Comparison of ENCODE assay signal across 9 mouse cellular contexts in the genomic region with DNA sequence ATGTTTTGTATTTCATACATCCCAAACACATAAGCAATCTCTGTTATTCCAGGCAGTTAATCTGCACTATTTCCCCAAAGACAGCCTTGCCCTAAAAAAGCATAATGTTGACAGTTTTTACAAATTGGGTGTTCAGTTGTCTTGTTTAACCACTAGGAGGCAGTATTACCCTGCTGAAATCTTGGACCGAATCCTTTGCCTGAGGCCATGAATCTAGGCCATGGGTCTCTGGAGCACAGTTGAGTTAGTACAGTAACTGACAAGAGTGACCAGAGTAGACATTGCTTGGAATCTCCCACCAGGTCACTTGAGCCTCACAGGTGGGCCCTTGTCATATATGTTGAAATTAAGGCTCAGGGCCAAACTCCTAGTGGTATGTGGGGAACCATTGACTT. TPM values are rescaled to one million over a fixed set of nuclear protein-coding genes. Genes with fewer than 3 reads are reported as not detected.
A peak's percentile ranks its signal among the peaks of the same experiment; 100 is the strongest.
DNase-seq lines count a peak whose midpoint lies in the region; ATAC-seq and TF ChIP-seq lines count a peak whose summit lies in the region.
"Had no signal": no experiment of that assay in that cellular context is flagged by ENCODE, and none has a peak within 500 bp of the region (broad histone marks: within the 10 kb centered on the region; RNA-seq: fewer than 3 reads in every experiment).

No protein-coding gene starts in this region.

- no peaks in the 10 kb centered on the region for H3K27me3 ChIP-seq in hindbrain, embryonic 12.5 days
- no peaks in the 10 kb centered on the region for H3K27me3 ChIP-seq in hindbrain, embryonic 10.5 days (ENCODE audit: insufficient read depth, poor library complexity, severe bottlenecking)
- no peaks in the 10 kb centered on the region for H3K27me3 ChIP-seq in liver, postnatal 0 days (ENCODE audit: insufficient read depth, low read length)

- DNase-seq in hindbrain, embryonic 10.5 days (ENCODE audit: low spot score): no peak
- DNase-seq in CD4-positive helper T cell, adult 2 months (ENCODE audit: low read depth, low spot score): peak; percentile 72
- peak; percentile 83 for DNase-seq in R1 (ENCODE audit: low read depth, low spot score)
- peak; percentile 36 for DNase-seq in liver, postnatal 0 days
- DNase-seq in frontal cortex, postnatal 36 days (ENCODE audit: low spot score in 2 of 2): no peak
- no peak for DNase-seq in gastrocnemius, postnatal 36 days
- DNase-seq in layer of hippocampus, adult 9-11 months: no peak
- DNase-seq: cerebellum, postnatal 25 days had no signal

- 0 out of 2 replicates have a peak, but pooled peaks have one; percentile 12 for ATAC-seq in hindbrain, embryonic 12.5 days (ENCODE audit: low FRiP score)
- ATAC-seq in liver, postnatal 0 days: peak; percentile 42

- no peak overlapping the region for H3K4me3 ChIP-seq in hindbrain, embryonic 12.5 days
- H3K4me3 ChIP-seq in hindbrain, embryonic 10.5 days: no peak overlapping the region
- H3K4me3 ChIP-seq in liver, postnatal 0 days (ENCODE audit: low read depth, low read length): no peak overlapping the region

- peaks cover 3% of the 10 kb centered on the region; the same call in 1 of the 2 replicates for H3K4me1 ChIP-seq in hindbrain, embryonic 12.5 days
- 0 out of 2 replicates have a peak, but pooled peaks cover 6% of the 10 kb centered on the region for H3K4me1 ChIP-seq in hindbrain, embryonic 10.5 days (replicated peaks)
- H3K4me1 ChIP-seq in liver, postnatal 0 days (ENCODE audit: insufficient read depth): peaks cover 17% of the 10 kb centered on the region

- no peaks in the 10 kb centered on the region for H3K9me3 ChIP-seq in hindbrain, embryonic 12.5 days (replicated peaks)
- no peaks in the 10 kb centered on the region for H3K9me3 ChIP-seq in hindbrain, embryonic 10.5 days
- H3K9me3 ChIP-seq in liver, postnatal 0 days (ENCODE audit: low read length): no peaks in the 10 kb centered on the region

- intact Hi-C loops in gastrocnemius, postnatal 36 days (cut with DNase I): loop anchor here (5.0 kb wide), 1 partner anchor 202 kb away; no protein-coding TSS in a partner anchor

- no peak for TF ChIP-seq EP300 in liver, postnatal 0 days (IDR thresholded peaks at IDR 0.05; ENCODE audit: low read depth)

- TF ChIP-seq CTCF in liver, postnatal 0 days (IDR thresholded peaks at IDR 0.05; ENCODE audit: low read depth): peak; percentile 87

- no peak overlapping the region for H3K4me2 ChIP-seq in hindbrain, embryonic 12.5 days (replicated peaks)
- H3K4me2 ChIP-seq in liver, postnatal 0 days (ENCODE audit: low read depth, low read length): no peak overlapping the region

- H3K36me3 ChIP-seq in hindbrain, embryonic 12.5 days: peaks cover 63% of the 10 kb centered on the region
- H3K36me3 ChIP-seq in hindbrain, embryonic 10.5 days: peaks cover 79% of the 10 kb centered on the region
- H3K36me3 ChIP-seq in liver, postnatal 0 days (replicated peaks; ENCODE audit: insufficient read depth, low read length): peaks cover 64% of the 10 kb centered on the region

- 83% methylated on average over 1 of the region's 1 CpGs for WGBS in hindbrain, embryonic 12.5 days
- 80% methylated on average over 1 of the region's 1 CpGs for WGBS in hindbrain, embryonic 10.5 days
- 73% methylated on average over 1 of the region's 1 CpGs for WGBS in liver, postnatal 0 days (ENCODE audit: insufficient replicate concordance)

- H3K9ac ChIP-seq in hindbrain, embryonic 12.5 days: no peak overlapping the region
- H3K9ac ChIP-seq in liver, postnatal 0 days (replicated peaks): no peak overlapping the region

- H3K27ac ChIP-seq in hindbrain, embryonic 12.5 days: no peak overlapping the region
- no peak overlapping the region for H3K27ac ChIP-seq in hindbrain, embryonic 10.5 days
- peak overlapping the region; percentile 66 for H3K27ac ChIP-seq in liver, postnatal 0 days (ENCODE audit: low read depth)

RNA-seq across cellular contexts. Expression of gene Srsf3, which starts 12.5 kb away (rescaled TPM):
- 662 and 667 TPM in 2 replicates for polyA plus RNA-seq in hindbrain, embryonic 12.5 days (2016; fragmentation: Nextera tagmentation; extraction: Ambion mirVana)
- polyA plus RNA-seq in hindbrain, embryonic 10.5 days (2016; fragmentation: Nextera tagmentation; extraction: Ambion mirVana): 723 and 795 TPM in 2 replicates
- 163 and 166 TPM in 2 replicates for polyA plus RNA-seq in liver, postnatal 0 days (2015; fragmentation: Nextera tagmentation; extraction: Ambion mirVana)
- total RNA-seq in gastrocnemius, postnatal 36 days (2021): 10 to 100 TPM; 32.6 to 42.1 TPM

RNA-seq across cellular contexts. Expression of gene Stk38, which starts 37.1 kb away (rescaled TPM):
- polyA plus RNA-seq in hindbrain, embryonic 12.5 days (2016; fragmentation: Nextera tagmentation; extraction: Ambion mirVana): 150 and 152 TPM in 2 replicates
- polyA plus RNA-seq in hindbrain, embryonic 10.5 days (2016; fragmentation: Nextera tagmentation; extraction: Ambion mirVana): 131 and 133 TPM in 2 replicates
- polyA plus RNA-seq in liver, postnatal 0 days (2015; fragmentation: Nextera tagmentation; extraction: Ambion mirVana): 32.6 and 34.5 TPM in 2 replicates
- 10 to 100 TPM; 23.0 to 26.1 TPM for total RNA-seq in gastrocnemius, postnatal 36 days (2021)

RNA-seq across cellular contexts. Expression of gene Cdkn1a, which starts 45.9 kb away (rescaled TPM):
- polyA plus RNA-seq in hindbrain, embryonic 12.5 days (2016; fragmentation: Nextera tagmentation; extraction: Ambion mirVana): 39.0 and 43.6 TPM in 2 replicates
- polyA plus RNA-seq in hindbrain, embryonic 10.5 days (2016; fragmentation: Nextera tagmentation; extraction: Ambion mirVana): 29.9 and 36.0 TPM in 2 replicates
- polyA plus RNA-seq in liver, postnatal 0 days (2015; fragmentation: Nextera tagmentation; extraction: Ambion mirVana): 42.4 and 58.1 TPM in 2 replicates
- 10 to 100 TPM; 17.6 to 27.2 TPM for total RNA-seq in gastrocnemius, postnatal 36 days (2021)

Comparison
In these comparisons a context has a peak if more than half of its experiments do, and no peak if none do; other contexts are left out.
1. DNase-seq: peak in CD4-positive helper T cell, adult 2 months (single experiment), R1 (single experiment) and liver, postnatal 0 days (single experiment); none in hindbrain, embryonic 10.5 days (single experiment), frontal cortex, postnatal 36 days (0 of 2), gastrocnemius, postnatal 36 days (0 of 2) and layer of hippocampus, adult 9-11 months (single experiment).